Mouse (Mus musculus) midbrain, embryonic 11.5 days (tissue): ENCODE results near the gene Adgre5. TPM values are rescaled to one million over a fixed set of nuclear protein-coding genes. Genes with fewer than 3 reads are reported as not detected.
A peak's percentile ranks its signal among the peaks of the same experiment; 100 is the strongest.

Source experiments
- ATAC-seq: fragments of 200-750 bp; cut with Nextera tagmentation; 2 replicates; pipeline ENCODE4 v1.8.0; 2017; ENCODE audit warnings: moderate TSS enrichment, moderate library complexity; ENCODE audit not compliant: low FRiP score
- DNase-seq: peaks from one replicate; pipeline ENCODE4 v3.0.0; 2015; ENCODE audit warnings: low spot score; ENCODE audit errors: missing footprints
- H3K27ac ChIP-seq: fragments of 300-500 bp; sonication (generic); 2 replicates; pipeline ENCODE4 v1.5.1; 2014; ENCODE audit warnings: low read depth, low read length
- H3K27me3 ChIP-seq: fragments of 300-500 bp; sonication (generic); 2 replicates; pipeline ENCODE4 v1.6.1; 2014; ENCODE audit warnings: mild to moderate bottlenecking, low read length, moderate library complexity, mixed read lengths; ENCODE audit not compliant: control insufficient read depth, insufficient read depth
- H3K36me3 ChIP-seq: fragments of 300-500 bp; sonication (generic); 2 replicates; pipeline ENCODE4 v1.6.1; 2014; ENCODE audit warnings: mild to moderate bottlenecking, low read length, moderate library complexity, mixed read lengths; ENCODE audit not compliant: control insufficient read depth, insufficient read depth
- H3K4me1 ChIP-seq: fragments of 300-500 bp; sonication (generic); 2 replicates; pipeline ENCODE4 v1.6.1; 2014; ENCODE audit warnings: low read length; ENCODE audit not compliant: control insufficient read depth, insufficient read depth
- H3K4me2 ChIP-seq: fragments of 300-500 bp; sonication (generic); 2 replicates; pipeline ENCODE4 v1.6.1; 2014; ENCODE audit warnings: mild to moderate bottlenecking, moderate library complexity
- H3K4me3 ChIP-seq: fragments of 300-500 bp; sonication (generic); 2 replicates; pipeline ENCODE4 v1.5.1; 2014; ENCODE audit warnings: low read depth, low read length
- H3K9ac ChIP-seq: fragments of 300-500 bp; sonication (generic); 2 replicates; pipeline ENCODE4 v1.6.1; 2014; ENCODE audit warnings: low read length
- H3K9me3 ChIP-seq: fragments of 300-500 bp; sonication (generic); 2 replicates; pipeline ENCODE4 v1.6.1; 2016; ENCODE audit warnings: low read length; ENCODE audit not compliant: control insufficient read depth
- WGBS: fragments of 180-500 bp; shearing (Covaris S2); extraction: QIAGEN DNeasy Blood & Tissue Kit; methylation state at CpG from one replicate; pipeline ENCODE4 v1.1.7; 2014; 5-methylcytosine and 5-hydroxymethylcytosine counted together
- polyA plus RNA-seq: library from polyadenylated mRNA; unstranded; fragments of >200 nt; fragmentation: Nextera tagmentation; extraction: Ambion mirVana; gene quantifications from 2 replicates; pipeline ENCODE4 v1.2.1, GENCODE M21; 2014

The Adgre5 gene
- polyA plus RNA-seq, 1 experiment from 2014 or later: 10.9 TPM

GRCm38 (mm10) chr8:83759231-83759759 lies 18.2 kb upstream of the Adgre5 start:
- no peak overlapping the region for H3K27ac ChIP-seq
- 74% methylated on average over 2 of the region's 2 CpGs for WGBS
- no peak overlapping the region for H3K4me3 ChIP-seq
- no peak overlapping the region for H3K9ac ChIP-seq
- H3K36me3 ChIP-seq: no peaks in the 10 kb centered on the region
- no peak overlapping the region for H3K4me2 ChIP-seq
- no peaks in the 10 kb centered on the region for H3K9me3 ChIP-seq
- no peaks in the 10 kb centered on the region for H3K27me3 ChIP-seq
- DNase-seq: peak; percentile 37
- H3K4me1 ChIP-seq: no peaks in the 10 kb centered on the region
- ATAC-seq: no peak

GRCm38 (mm10) chr8:83758298-83758697 lies 17.2 kb upstream of the Adgre5 start:
- Histone ChIP-seq H3K36me3 (no peaks in the 10 kb centered on the region), H3K9ac (no peak overlapping the region), H3K4me3 (no peak overlapping the region), H3K27ac (no peak overlapping the region), H3K27me3 (no peaks in the 10 kb centered on the region), H3K4me2 (no peak overlapping the region), H3K4me1 (no peaks in the 10 kb centered on the region), H3K9me3 (no peaks in the 10 kb centered on the region)
- ATAC-seq (no peak), DNase-seq (peak; percentile 12)
- WGBS: 58% methylated on average over 5 of the region's 5 CpGs

GRCm38 (mm10) chr8:83757084-83757607 lies 16.0 kb upstream of the Adgre5 start:
- Histone ChIP-seq H3K36me3 (no peaks in the 10 kb centered on the region), H3K27me3 (no peaks in the 10 kb centered on the region), H3K4me2 (no peak overlapping the region), H3K27ac (no peak overlapping the region), H3K4me3 (no peak overlapping the region), H3K9me3 (no peaks in the 10 kb centered on the region), H3K9ac (no peak overlapping the region), H3K4me1 (peaks cover 2% of the 10 kb centered on the region)
- DNase-seq: peak; percentile 53
- 84% methylated on average over 6 of the region's 6 CpGs for WGBS
- ATAC-seq: no peak

GRCm38 (mm10) chr8:83756273-83756672 lies 15.1 kb upstream of the Adgre5 start:
- Histone ChIP-seq H3K4me1 (peaks cover 4% of the 10 kb centered on the region), H3K27me3 (no peaks in the 10 kb centered on the region), H3K4me3 (no peak overlapping the region), H3K36me3 (no peaks in the 10 kb centered on the region), H3K9me3 (no peaks in the 10 kb centered on the region), H3K27ac (no peak overlapping the region), H3K9ac (no peak overlapping the region), H3K4me2 (no peak overlapping the region)
- WGBS: 89% methylated on average over 3 of the region's 3 CpGs
- DNase-seq: no peak
- ATAC-seq: no peak

- no peaks in the 10 kb centered on the region for H3K27me3 ChIP-seq
- DNase-seq: no peak
- no peak overlapping the region for H3K4me3 ChIP-seq
- no peak overlapping the region for H3K27ac ChIP-seq
- no peak for ATAC-seq
- WGBS: 44% methylated on average over 3 of the region's 3 CpGs
- peaks cover 4% of the 10 kb centered on the region for H3K4me1 ChIP-seq
- no peaks in the 10 kb centered on the region for H3K36me3 ChIP-seq
- H3K9me3 ChIP-seq: no peaks in the 10 kb centered on the region
- no peak overlapping the region for H3K9ac ChIP-seq
- no peak overlapping the region for H3K4me2 ChIP-seq
Observed at GRCm38 (mm10) chr8:83754149-83754548, 13.0 kb upstream of the Adgre5 start.

- ATAC-seq (no peak), DNase-seq (no peak)
- Histone ChIP-seq H3K4me3 (no peak overlapping the region), H3K27ac (no peak overlapping the region), H3K4me1 (peaks cover 4% of the 10 kb centered on the region), H3K27me3 (peaks cover 8% of the 10 kb centered on the region), H3K4me2 (no peak overlapping the region), H3K36me3 (no peaks in the 10 kb centered on the region), H3K9me3 (no peaks in the 10 kb centered on the region), H3K9ac (no peak overlapping the region)
- 87% methylated on average over 9 of the region's 9 CpGs for WGBS
Observed at GRCm38 (mm10) chr8:83749265-83749664, 8.1 kb upstream of the Adgre5 start.

GRCm38 (mm10) chr8:83748708-83749107 lies 7.6 kb upstream of the Adgre5 start:
- Histone ChIP-seq H3K4me2 (no peak overlapping the region), H3K4me1 (peaks cover 4% of the 10 kb centered on the region), H3K4me3 (no peak overlapping the region), H3K27me3 (peaks cover 8% of the 10 kb centered on the region), H3K9me3 (no peaks in the 10 kb centered on the region), H3K36me3 (no peaks in the 10 kb centered on the region), H3K27ac (no peak overlapping the region), H3K9ac (no peak overlapping the region)
- 47% methylated on average over 3 of the region's 3 CpGs for WGBS
- no peak for DNase-seq
- no peak for ATAC-seq

- H3K9me3 ChIP-seq: no peaks in the 10 kb centered on the region
- peak overlapping the region; percentile 26 for H3K9ac ChIP-seq
- peak overlapping the region; percentile 32 for H3K4me3 ChIP-seq
- WGBS: 3% methylated on average over 26 of the region's 28 CpGs
- no peak overlapping the region for H3K27ac ChIP-seq
- H3K27me3 ChIP-seq: peaks cover 8% of the 10 kb centered on the region
- peak overlapping the region; percentile 59 for H3K4me2 ChIP-seq
- peaks cover 4% of the 10 kb centered on the region for H3K4me1 ChIP-seq
- H3K36me3 ChIP-seq: no peaks in the 10 kb centered on the region
- DNase-seq: peak; percentile 94
- peak; percentile 78 for ATAC-seq
Observed at GRCm38 (mm10) chr8:83747661-83748346, 6.7 kb upstream of the Adgre5 start.

GRCm38 (mm10) chr8:83744070-83744469 lies 2.9 kb upstream of the Adgre5 start:
- Histone ChIP-seq H3K4me3 (no peak overlapping the region), H3K36me3 (no peaks in the 10 kb centered on the region), H3K27me3 (peaks cover 37% of the 10 kb centered on the region), H3K9me3 (no peaks in the 10 kb centered on the region), H3K4me1 (peaks cover 4% of the 10 kb centered on the region; the same call in 1 of the 2 replicates), H3K27ac (no peak overlapping the region), H3K4me2 (no peak overlapping the region), H3K9ac (no peak overlapping the region)
- DNase-seq (no peak), ATAC-seq (no peak)
- WGBS: 72% methylated on average over 4 of the region's 4 CpGs
